Mouse (Mus musculus) gastrocnemius, postnatal 10 days (tissue): ENCODE results near the gene Nemp1. TPM values are rescaled to one million over a fixed set of nuclear protein-coding genes. Genes with fewer than 3 reads are reported as not detected.
A peak's percentile ranks its signal among the peaks of the same experiment; 100 is the strongest.

Experiments
- DNase-seq: peaks from one replicate; pipeline ENCODE4 v3.0.0; 2021; ENCODE audit warnings: mixed read lengths
- long read RNA-seq, 2 experiments: library from polyadenylated mRNA; stranded (forward); transcript quantifications; one replicate each; pipeline ENCODE4 v2.0.0; 2021
- total RNA-seq, 2 experiments: library from RNA; stranded (reverse); gene quantifications; 2 replicates each; pipeline ENCODE4 v1.2.3; 2021

Gene Nemp1
- 1 to 10 TPM; 2.8 to 5.3 TPM for total RNA-seq
- long read RNA-seq, experiment 1, full-length matches to known transcripts = 2 of 4 reads
- long read RNA-seq, experiment 1, partial matches to known transcripts = 0 of 4 reads
- long read RNA-seq, experiment 1, other reads (novel, unspliced or antisense) = 2 of 4 reads
- long read RNA-seq, experiment 2, partial matches to known transcripts = 0 of 1 reads
- long read RNA-seq, experiment 2, other reads (novel, unspliced or antisense) = 1 of 1 reads

- DNase-seq = peak; percentile 79
Observed at GRCm38 (mm10) chr10:127666501-127667268, at the start of gene Nemp1. TSS of gene Nemp1 (plus strand) at chr10:127666901.

- no peak for DNase-seq
Observed at GRCm38 (mm10) chr10:127617294-127617693, 49.4 kb upstream of the Nemp1 start.

GRCm38 (mm10) chr10:127618173-127618572 is 48.5 kb upstream of the Nemp1 start:
- DNase-seq = no peak

- DNase-seq = no peak
Observed at GRCm38 (mm10) chr10:127619119-127619721, 47.5 kb upstream of the Nemp1 start.

GRCm38 (mm10) chr10:127619941-127620405 is 46.7 kb upstream of the Nemp1 start:
- DNase-seq = peak; percentile 46

GRCm38 (mm10) chr10:127620406-127621190 is 46.1 kb upstream of the Nemp1 start, which contains the start of gene Lrp1:
TSS of gene Lrp1 (minus strand) at chr10:127621148.
- DNase-seq = peak; percentile 45

- DNase-seq = peak; percentile 91
Observed at GRCm38 (mm10) chr10:127621191-127622056, 45.3 kb upstream of the Nemp1 start.

- peak; percentile 67 for DNase-seq
Observed at GRCm38 (mm10) chr10:127622057-127622392, 44.7 kb upstream of the Nemp1 start.

GRCm38 (mm10) chr10:127622661-127623060 is 44.0 kb upstream of the Nemp1 start:
- no peak for DNase-seq

GRCm38 (mm10) chr10:127623439-127624216 is 43.1 kb upstream of the Nemp1 start:
- no peak for DNase-seq

- no peak for DNase-seq
Observed at GRCm38 (mm10) chr10:127626433-127626832, 40.3 kb upstream of the Nemp1 start.

- DNase-seq = no peak
Observed at GRCm38 (mm10) chr10:127631261-127632214, 35.2 kb upstream of the Nemp1 start.

- no peak for DNase-seq
Observed at GRCm38 (mm10) chr10:127632668-127633271, 33.9 kb upstream of the Nemp1 start.

GRCm38 (mm10) chr10:127640421-127640820 is 26.3 kb upstream of the Nemp1 start:
- DNase-seq = no peak

- DNase-seq = peak; percentile 95
Observed at GRCm38 (mm10) chr10:127641861-127642771, 24.6 kb upstream of the Nemp1 start.

GRCm38 (mm10) chr10:127642772-127643552 is 23.7 kb upstream of the Nemp1 start, which contains the start of gene Stat6:
TSS of gene Stat6 (plus strand) at chr10:127642986.
- peak; percentile 67 for DNase-seq
